In genomic region chr17:64600372-64601090, GRCm38 (mm10) we compare ENCODE assay signal across 8 mouse cellular contexts. TPM values are rescaled to one million over a fixed set of nuclear protein-coding genes. Genes with fewer than 3 reads are reported as not detected.
DNase-seq lines count a peak whose midpoint lies in the region; ATAC-seq and TF ChIP-seq lines count a peak whose summit lies in the region.

Gene Man2a1 (plus strand): TSS chr17:64600736.

- peaks cover 9% of the 10 kb centered on the region for H3K4me1 ChIP-seq in hindbrain, embryonic 16.5 days (ENCODE audit: control insufficient read depth, insufficient read depth, low read depth, low read length)

- H3K9me3 ChIP-seq in hindbrain, embryonic 16.5 days (ENCODE audit: control insufficient read depth, low read length) = no peaks in the 10 kb centered on the region

- under 1% methylated on average over 21 of the region's 69 CpGs for WGBS in hindbrain, embryonic 16.5 days

- intact Hi-C loops in gastrocnemius, adult 2 months (cut with DNase I) = loop anchor here (5.0 kb wide), 3 partner anchors 87 to 268 kb away; partner anchors contain the start of gene Pja2

- peak within 1 kb of the TSS; percentile 98 for H3K27ac ChIP-seq in gastrocnemius, adult 2 months
- H3K27ac ChIP-seq in hindbrain, embryonic 16.5 days (ENCODE audit: low read depth, low read length) = peak within 1 kb of the TSS; percentile 83

- H3K36me3 ChIP-seq in hindbrain, embryonic 16.5 days (ENCODE audit: control insufficient read depth, insufficient read depth, low read length) = no peaks in the 10 kb centered on the region

- TF ChIP-seq CTCF in gastrocnemius, adult 2 months (IDR thresholded peaks at IDR 0.05) = no peak

- H3K9ac ChIP-seq in hindbrain, embryonic 16.5 days (ENCODE audit: low read depth, low read length) = peak within 1 kb of the TSS; percentile 87

- ATAC-seq in activated CD4-positive, CD25-positive, alpha-beta regulatory T cell, adult 4 months = peak; percentile 77
- ATAC-seq in common myeloid progenitor, adult 5-6 weeks (replicated peaks; ENCODE audit: low read depth, poor library complexity, severe bottlenecking) = peak; percentile 77
- peak; percentile 97 for ATAC-seq in hindbrain, embryonic 16.5 days

- H3K4me2 ChIP-seq in hindbrain, embryonic 16.5 days (ENCODE audit: low read length) = peak within 1 kb of the TSS; percentile 83

- peak within 1 kb of the TSS; percentile 85 for H3K4me3 ChIP-seq in gastrocnemius, adult 2 months
- peak within 1 kb of the TSS; percentile 90 for H3K4me3 ChIP-seq in hindbrain, embryonic 16.5 days (ENCODE audit: low read length)

- H3K27me3 ChIP-seq in hindbrain, embryonic 16.5 days (replicated peaks; ENCODE audit: control insufficient read depth, insufficient read depth, low read length) = no peaks in the 10 kb centered on the region

- peak; percentile 95 for DNase-seq in gastrocnemius, adult 2 months
- DNase-seq in left cerebral cortex, adult 18-20 months (ENCODE audit: low spot score in 2 of 2) = peak; percentile 77 to 88
- DNase-seq in lung, postnatal 4 days = peak; percentile 90 to 96
- DNase-seq in retina, postnatal 1 day = peak; percentile 95
- peak; percentile 82 to 85 for DNase-seq in urinary bladder, adult 18-20 months (ENCODE audit: low spot score in 2 of 2)

RNA-seq across cellular contexts. Expression of gene Man2a1, which starts in this region (rescaled TPM):
- polyA plus RNA-seq in activated CD4-positive, CD25-positive, alpha-beta regulatory T cell, adult 4 months (2017; shearing (Covaris generic)) = 10 to 100 TPM; 11.8 to 13.5 TPM
- total RNA-seq in common myeloid progenitor, adult 5-6 weeks (2017) = 21.5 and 28.1 TPM in 2 replicates
- 1 to 10 TPM; 9.0 to 9.8 TPM for total RNA-seq in gastrocnemius, adult 2 months (2021)
- polyA plus RNA-seq in hindbrain, embryonic 16.5 days (2015; fragmentation: Nextera tagmentation; extraction: Ambion mirVana) = 4.1 and 5.3 TPM in 2 replicates
- total RNA-seq in left cerebral cortex, adult 18-20 months (2021) = 10 to 100 TPM; 17.2 to 18.8 TPM

Comparison
In these comparisons a context has a peak if more than half of its experiments do, and no peak if none do; other contexts are left out.
1. Peak in every context shown above with its lines: DNase-seq, ATAC-seq, H3K4me3 ChIP-seq and H3K27ac ChIP-seq.